Mouse (Mus musculus) neural tube, embryonic 12.5 days (tissue): ENCODE results near the gene Tcp10c. TPM values are rescaled to one million over a fixed set of nuclear protein-coding genes. Genes with fewer than 3 reads are reported as not detected.
"Not testable (repeated sequence)": the region's sequence is repeated elsewhere in the genome, so short reads cannot be mapped to it uniquely, and the experiment has no call there.

Experiments used
- ATAC-seq: fragments of 200-750 bp; cut with Nextera tagmentation; 2 replicates; pipeline ENCODE4 v1.8.0; 2017; ENCODE audit warnings: low read depth, mild to moderate bottlenecking, moderate TSS enrichment, moderate library complexity; ENCODE audit not compliant: low FRiP score
- H3K27ac ChIP-seq: fragments of 300-500 bp; sonication (generic); 2 replicates; pipeline ENCODE4 v1.5.1; 2016
- H3K27me3 ChIP-seq: fragments of 300-500 bp; sonication (generic); replicated peaks from 2 replicates; pipeline ENCODE4 v1.6.1; 2016; ENCODE audit warnings: mild to moderate bottlenecking
- H3K36me3 ChIP-seq: fragments of 300-500 bp; sonication (generic); 2 replicates; pipeline ENCODE4 v1.6.1; 2016; ENCODE audit warnings: mild to moderate bottlenecking
- H3K4me1 ChIP-seq: fragments of 300-500 bp; sonication (generic); 2 replicates; pipeline ENCODE4 v1.6.1; 2016
- H3K4me2 ChIP-seq: fragments of 300-500 bp; sonication (generic); replicated peaks from 2 replicates; pipeline ENCODE4 v1.6.1; 2016; ENCODE audit warnings: mild to moderate bottlenecking
- H3K4me3 ChIP-seq: fragments of 300-500 bp; sonication (generic); 2 replicates; pipeline ENCODE4 v1.5.1; 2016
- H3K9ac ChIP-seq: fragments of 300-500 bp; sonication (generic); 2 replicates; pipeline ENCODE4 v1.6.1; 2016; ENCODE audit warnings: mild to moderate bottlenecking
- H3K9me3 ChIP-seq: fragments of 300-500 bp; sonication (generic); 2 replicates; pipeline ENCODE4 v1.6.1; 2016; ENCODE audit warnings: mild to moderate bottlenecking
- WGBS: fragments of 180-500 bp; shearing (Covaris S2); methylation state at CpG from one replicate; pipeline ENCODE4 v1.1.7; 2016; 5-methylcytosine and 5-hydroxymethylcytosine counted together
- polyA plus RNA-seq: library from polyadenylated mRNA; unstranded; fragments of >200 nt; fragmentation: Nextera tagmentation; extraction: Ambion mirVana; gene quantifications from 2 replicates; pipeline ENCODE4 v1.2.1, GENCODE M21; 2016

Gene Tcp10c
- polyA plus RNA-seq, 1 experiment from 2014 or later: not detected

DNA sequence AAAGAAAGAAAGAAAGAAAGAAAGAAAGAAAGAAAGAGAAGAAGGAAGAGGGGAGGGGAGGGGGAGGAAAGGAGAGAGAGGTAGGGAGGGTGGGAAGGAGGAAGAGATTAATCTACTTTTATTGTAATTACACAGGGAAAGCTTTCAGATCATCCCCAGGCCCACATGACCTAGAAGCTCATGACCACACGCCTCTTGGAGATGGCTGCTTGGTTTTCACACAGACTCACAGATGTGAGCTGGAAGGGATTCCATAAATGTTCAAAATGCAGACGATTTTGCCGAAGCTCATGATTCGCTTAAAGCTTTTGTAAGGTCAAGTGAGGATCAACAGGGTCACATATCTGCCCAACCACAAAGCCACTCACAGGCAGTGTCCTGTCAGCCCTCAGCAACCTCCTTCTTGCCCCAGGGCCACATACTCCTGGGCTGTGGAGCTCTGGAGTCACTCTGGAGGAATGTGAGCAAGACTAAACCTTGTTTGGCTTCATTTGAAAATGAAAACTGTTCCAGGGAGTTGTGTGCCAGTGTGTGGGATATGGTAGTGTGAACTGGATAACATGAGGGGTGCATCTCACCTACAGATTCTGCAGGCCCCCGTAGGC, 49.3 kb downstream of the Tcp10c start:
- H3K27me3 ChIP-seq, H3K27ac ChIP-seq, H3K9ac ChIP-seq, ATAC-seq, H3K4me3 ChIP-seq, H3K4me2 ChIP-seq, H3K4me1 ChIP-seq, H3K36me3 ChIP-seq: not testable (repeated sequence)
- 86% methylated on average over 5 of the region's 5 CpGs for WGBS
- H3K9me3 ChIP-seq: peaks cover 25% of the 10 kb centered on the region

DNA sequence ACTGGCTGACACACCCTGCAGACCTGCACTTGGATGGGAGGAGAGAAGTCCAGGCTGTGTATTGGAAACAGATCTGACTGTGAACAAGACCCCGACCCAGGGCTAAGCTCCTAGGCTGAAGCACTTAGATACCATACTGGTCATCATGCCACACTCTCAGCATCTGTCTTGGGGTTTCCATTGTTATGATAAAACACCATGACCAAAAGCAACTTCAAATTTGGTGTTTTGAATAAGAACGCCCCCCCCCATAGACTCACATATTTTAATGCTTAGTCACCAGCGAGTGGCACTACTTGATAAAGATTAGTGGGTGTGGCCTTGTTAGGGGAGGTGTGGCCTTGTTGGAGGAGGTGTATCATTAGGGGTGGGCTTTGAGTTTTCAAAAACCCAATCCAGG, 51.7 kb downstream of the Tcp10c start:
- H3K4me1 ChIP-seq, H3K27me3 ChIP-seq, H3K9ac ChIP-seq, H3K27ac ChIP-seq, H3K4me2 ChIP-seq, ATAC-seq, H3K36me3 ChIP-seq, H3K4me3 ChIP-seq: not testable (repeated sequence)
- peaks cover 11% of the 10 kb centered on the region for H3K9me3 ChIP-seq
- 82% methylated on average over 3 of the region's 3 CpGs for WGBS

DNA sequence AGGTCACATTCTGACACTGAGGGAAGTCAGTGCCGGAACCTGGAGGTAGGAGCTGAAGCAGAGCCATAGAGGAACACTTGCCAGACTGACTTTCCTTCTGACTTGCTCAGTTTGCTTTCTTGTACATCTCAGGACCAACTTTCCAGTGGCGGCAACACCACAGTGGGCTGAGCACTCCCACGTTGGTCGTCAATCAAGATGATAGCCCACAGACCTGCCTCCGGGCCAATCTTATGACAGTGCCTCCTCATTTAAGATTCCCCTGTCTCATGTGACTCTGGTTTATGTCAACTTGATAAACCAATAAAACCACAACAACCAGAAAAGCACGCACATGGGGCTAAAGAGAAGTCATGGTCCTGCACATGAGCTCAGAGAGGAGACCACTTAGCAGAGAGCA, 52.3 kb downstream of the Tcp10c start:
- H3K27ac ChIP-seq, H3K9ac ChIP-seq, H3K36me3 ChIP-seq, H3K27me3 ChIP-seq, ATAC-seq, H3K4me1 ChIP-seq, H3K4me3 ChIP-seq, H3K4me2 ChIP-seq: not testable (repeated sequence)
- H3K9me3 ChIP-seq: peaks cover 11% of the 10 kb centered on the region
- 91% methylated on average over 6 of the region's 6 CpGs for WGBS

DNA sequence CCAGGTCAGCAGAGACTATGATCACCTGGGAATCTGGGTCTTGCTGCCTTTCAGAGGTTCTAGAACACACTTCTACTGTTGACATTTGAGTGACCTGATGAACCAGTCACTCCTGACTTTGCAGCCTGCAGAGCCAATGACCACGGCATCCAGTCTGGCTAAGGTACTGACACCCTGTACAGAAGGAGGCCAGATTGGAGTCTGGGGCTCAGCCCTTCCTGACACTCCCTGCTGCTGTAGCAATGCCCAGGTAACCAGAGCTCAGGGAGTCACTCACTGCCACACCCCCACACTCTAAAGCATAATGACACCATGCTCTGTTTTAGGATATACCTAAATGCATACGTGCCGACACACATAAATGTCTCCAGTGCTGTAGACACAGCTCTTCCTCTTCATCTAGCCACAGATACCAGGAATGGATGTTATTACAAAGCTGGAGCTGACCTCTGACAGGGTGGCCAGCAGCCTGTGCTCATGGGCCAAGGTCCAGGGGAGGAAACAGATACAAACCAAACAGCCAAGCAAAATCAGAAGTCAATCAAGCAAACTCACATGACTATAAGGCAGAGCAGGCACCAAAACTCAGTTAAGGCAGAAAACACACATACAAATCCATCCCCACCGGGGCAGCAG, 53.4 kb downstream of the Tcp10c start:
- not testable (repeated sequence) for H3K4me1 ChIP-seq, H3K4me3 ChIP-seq, H3K36me3 ChIP-seq, H3K4me2 ChIP-seq, ATAC-seq, H3K27ac ChIP-seq, H3K27me3 ChIP-seq, H3K9ac ChIP-seq
- H3K9me3 ChIP-seq: peaks cover 11% of the 10 kb centered on the region
- 91% methylated on average over 3 of the region's 4 CpGs for WGBS

DNA sequence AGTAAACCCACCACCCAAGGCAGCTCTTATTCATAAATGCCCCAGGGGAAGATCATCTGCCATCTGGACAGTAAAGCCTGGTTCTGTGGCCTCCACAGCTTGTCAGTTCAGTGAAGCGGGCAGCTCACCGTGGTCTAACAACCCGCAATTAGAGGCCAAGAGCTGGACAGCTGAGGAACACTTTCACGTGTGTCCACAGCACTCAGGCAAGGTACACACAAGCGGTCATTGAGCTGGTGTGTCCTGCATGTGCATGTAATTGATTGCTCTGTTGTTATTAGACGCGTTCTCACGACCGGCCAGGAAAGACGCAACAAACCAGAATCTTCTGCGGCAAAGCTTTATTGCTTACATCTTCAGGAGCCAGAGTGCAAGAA, 53.9 kb downstream of the Tcp10c start:
- not testable (repeated sequence) for H3K27me3 ChIP-seq, ATAC-seq, H3K4me2 ChIP-seq, H3K4me1 ChIP-seq, H3K36me3 ChIP-seq, H3K4me3 ChIP-seq, H3K27ac ChIP-seq, H3K9ac ChIP-seq
- peaks cover 11% of the 10 kb centered on the region for H3K9me3 ChIP-seq
- WGBS: 95% methylated on average over 11 of the region's 11 CpGs

DNA sequence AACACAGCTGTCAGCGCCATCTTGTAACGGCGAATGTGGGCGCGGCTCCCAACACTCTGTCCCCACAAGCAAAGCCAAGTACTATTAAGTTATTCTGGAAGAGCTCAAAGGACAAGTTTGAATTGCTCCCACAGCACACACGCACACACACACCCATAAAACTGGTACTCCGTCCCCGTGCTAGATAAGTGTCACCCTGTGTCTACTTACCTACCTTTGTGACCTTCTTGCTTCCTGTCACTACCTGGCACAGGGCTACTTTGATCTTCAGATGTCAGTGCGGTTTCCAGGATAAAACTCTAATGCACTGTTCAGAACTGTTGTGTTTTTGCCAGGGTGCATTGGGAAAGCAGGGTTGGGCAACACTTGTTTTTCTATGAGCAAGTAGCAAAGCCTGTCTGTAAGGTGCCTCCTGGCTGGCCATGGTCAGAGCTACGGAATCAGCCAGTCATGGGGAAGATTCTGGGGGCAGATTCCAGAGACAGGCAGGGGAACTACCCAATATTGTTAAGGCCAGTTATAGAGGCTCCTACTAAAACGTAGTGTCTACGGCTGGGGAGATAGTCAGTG, 66.7 kb downstream of the Tcp10c start:
- not testable (repeated sequence) for H3K4me1 ChIP-seq, H3K9ac ChIP-seq, H3K4me2 ChIP-seq, ATAC-seq, H3K4me3 ChIP-seq, H3K36me3 ChIP-seq, H3K27me3 ChIP-seq, H3K27ac ChIP-seq
- peaks cover 14% of the 10 kb centered on the region for H3K9me3 ChIP-seq
- 92% methylated on average over 10 of the region's 12 CpGs for WGBS

DNA sequence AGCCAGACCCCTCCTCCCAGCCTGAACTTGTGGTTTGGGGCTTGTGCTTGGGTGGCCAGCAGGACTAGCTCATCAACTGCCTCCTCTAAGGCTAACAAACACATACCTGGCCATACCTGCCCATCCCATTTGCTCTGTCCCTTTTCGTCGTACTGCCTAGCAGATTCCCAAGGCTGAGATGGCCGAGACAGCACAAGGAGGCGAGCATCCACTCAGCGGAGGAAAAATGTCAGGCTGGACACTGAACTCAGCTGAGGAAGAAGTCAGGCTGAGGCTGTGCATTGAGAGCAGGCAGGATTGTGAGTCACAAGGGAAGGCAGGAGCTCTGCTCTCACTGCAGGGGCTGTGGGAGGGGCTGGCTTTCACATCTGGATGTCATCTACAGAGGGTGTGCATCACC, 68.3 kb downstream of the Tcp10c start:
- not testable (repeated sequence) for ATAC-seq, H3K4me3 ChIP-seq, H3K27me3 ChIP-seq, H3K36me3 ChIP-seq, H3K9ac ChIP-seq, H3K4me2 ChIP-seq, H3K27ac ChIP-seq, H3K4me1 ChIP-seq
- peaks cover 18% of the 10 kb centered on the region for H3K9me3 ChIP-seq
- 90% methylated on average over 5 of the region's 5 CpGs for WGBS

DNA sequence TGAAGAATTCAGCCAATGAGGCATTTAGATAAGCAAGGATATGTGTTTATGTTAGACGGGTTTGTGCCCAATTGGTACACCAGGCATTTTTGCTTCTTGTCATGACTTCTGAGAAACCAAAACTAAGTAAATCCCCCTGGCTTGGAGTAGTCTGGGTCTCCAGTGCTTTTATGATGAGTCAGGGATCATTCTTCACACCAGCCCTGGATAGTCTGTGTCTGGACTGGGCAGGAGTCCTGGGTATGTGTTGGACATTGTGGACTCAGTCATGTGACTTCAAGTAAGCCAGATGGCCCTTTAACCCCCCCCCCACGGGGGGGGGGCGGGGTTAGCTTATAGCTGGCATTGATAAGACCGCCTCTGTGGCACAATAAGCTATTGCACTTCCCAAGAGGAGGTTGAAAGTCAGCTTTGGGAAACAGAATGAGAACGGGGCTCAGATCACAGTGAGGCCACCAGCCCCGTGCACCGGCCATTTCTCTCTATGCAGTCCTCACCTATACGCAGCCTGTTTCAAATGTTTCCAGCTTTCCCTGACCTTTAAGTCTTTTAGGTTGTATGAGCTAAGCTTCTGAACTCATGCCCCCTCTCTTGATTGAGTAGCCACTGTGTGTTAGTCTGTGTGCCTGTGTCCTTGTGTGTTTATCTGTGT, 69.1 kb downstream of the Tcp10c start:
- not testable (repeated sequence) for H3K4me3 ChIP-seq, H3K27me3 ChIP-seq, H3K36me3 ChIP-seq, H3K4me2 ChIP-seq, H3K9ac ChIP-seq, H3K27ac ChIP-seq, H3K4me1 ChIP-seq
- H3K9me3 ChIP-seq: peaks cover 18% of the 10 kb centered on the region
- 72% methylated on average over 8 of the region's 8 CpGs for WGBS
- ATAC-seq: peak; percentile 18

DNA sequence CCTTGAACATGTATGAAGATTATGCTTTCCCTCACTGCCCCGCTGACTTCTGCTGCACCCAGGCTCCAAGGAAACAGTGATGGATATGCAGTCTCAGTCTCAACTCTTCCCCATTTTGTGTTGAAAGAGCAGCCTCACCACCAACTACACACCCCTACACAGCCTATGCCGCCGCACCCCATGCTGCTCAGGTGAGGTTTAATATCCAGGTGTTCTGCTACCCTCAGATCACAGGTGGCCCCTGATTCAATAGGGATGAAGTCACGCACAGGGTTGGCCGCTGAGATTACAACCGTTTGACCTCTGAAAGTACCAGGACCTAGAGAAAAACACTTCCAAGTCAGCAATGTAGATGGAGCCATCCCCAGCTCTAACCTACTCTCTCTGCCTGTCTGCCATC, 69.9 kb downstream of the Tcp10c start:
- not testable (repeated sequence) for H3K4me2 ChIP-seq, H3K4me3 ChIP-seq, H3K4me1 ChIP-seq, H3K27ac ChIP-seq, ATAC-seq, H3K36me3 ChIP-seq, H3K9ac ChIP-seq, H3K27me3 ChIP-seq
- H3K9me3 ChIP-seq: peaks cover 18% of the 10 kb centered on the region
- WGBS: 92% methylated on average over 6 of the region's 6 CpGs

DNA sequence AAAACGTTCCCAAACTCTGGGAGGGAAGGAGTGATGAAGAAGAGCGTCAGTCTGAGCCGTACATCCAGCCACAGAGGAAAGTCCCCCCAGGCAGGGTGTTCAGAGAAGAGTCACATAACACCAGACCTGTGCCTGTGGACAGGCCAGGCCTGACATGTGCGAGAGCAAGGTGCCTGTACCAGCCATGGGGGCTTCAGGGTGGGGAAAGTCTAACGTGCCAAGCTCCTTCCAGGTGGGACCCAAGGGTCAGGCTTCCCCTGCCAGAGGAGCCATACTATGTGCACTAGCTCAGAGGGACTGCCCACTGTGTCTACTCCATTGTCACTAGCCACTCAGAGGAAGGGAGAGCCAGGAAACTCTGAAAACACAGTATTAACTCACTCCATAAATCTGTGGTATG, 71.3 kb downstream of the Tcp10c start:
- not testable (repeated sequence) for H3K4me1 ChIP-seq, H3K4me2 ChIP-seq, H3K4me3 ChIP-seq, H3K9ac ChIP-seq, H3K36me3 ChIP-seq, H3K27me3 ChIP-seq, H3K27ac ChIP-seq, ATAC-seq
- 75% methylated on average over 2 of the region's 5 CpGs for WGBS
- H3K9me3 ChIP-seq: peaks cover 18% of the 10 kb centered on the region

DNA sequence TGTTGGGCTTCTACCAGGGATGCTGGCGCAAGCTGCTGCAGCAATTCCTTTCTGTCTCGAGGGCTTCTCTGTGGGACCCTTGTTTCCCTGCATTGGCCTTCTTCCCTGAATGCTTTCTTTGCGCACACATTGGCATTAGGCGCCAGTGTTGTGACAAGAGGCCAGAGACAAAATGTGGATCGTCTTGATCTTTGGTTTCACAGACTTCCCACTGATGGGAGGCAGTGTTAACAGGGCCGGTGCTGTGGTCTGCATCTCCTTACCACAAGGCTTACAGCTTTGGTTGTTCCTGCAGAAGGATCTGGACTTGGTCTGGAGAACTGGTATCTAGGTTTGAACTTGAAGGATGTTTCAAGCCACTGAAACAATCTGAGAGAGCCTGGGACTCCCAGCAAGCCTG, 72.1 kb downstream of the Tcp10c start:
- not testable (repeated sequence) for H3K27ac ChIP-seq, H3K27me3 ChIP-seq, H3K36me3 ChIP-seq, H3K4me2 ChIP-seq, ATAC-seq, H3K4me1 ChIP-seq, H3K9ac ChIP-seq, H3K4me3 ChIP-seq
- WGBS: 88% methylated on average over 4 of the region's 6 CpGs
- peaks cover 18% of the 10 kb centered on the region for H3K9me3 ChIP-seq
